ENCODE assay signal across 24 mouse cellular contexts in the genomic region with DNA sequence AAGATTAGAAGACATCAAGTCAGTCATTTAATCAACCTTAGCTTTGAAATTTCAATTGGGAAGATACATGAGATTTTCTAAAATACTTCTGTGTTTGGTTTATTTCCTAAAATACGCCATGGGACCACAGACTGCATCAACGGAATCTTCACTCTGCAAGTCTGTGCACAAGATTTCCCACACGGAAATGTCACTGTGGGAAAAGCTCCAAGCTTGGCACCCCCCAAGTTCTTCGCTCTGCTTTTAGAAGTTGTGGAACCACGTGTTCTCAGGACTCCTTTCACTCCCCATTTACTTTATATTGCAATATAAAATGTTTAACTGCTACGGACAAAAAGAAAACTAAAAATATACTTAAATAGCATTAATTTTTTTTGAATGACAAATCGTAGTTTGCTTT.
"Had no signal": no experiment of that assay in that cellular context is flagged by ENCODE, and none has a peak within 500 bp of the region (broad histone marks: within the 10 kb centered on the region; RNA-seq: fewer than 3 reads in every experiment).

No protein-coding gene starts in this region.

- H3K27me3 ChIP-seq: heart, embryonic 13.5 days; heart, embryonic 15.5 days; hindbrain, embryonic 12.5 days; intestine, embryonic 15.5 days; limb, embryonic 12.5 days had no signal

- H3K9ac ChIP-seq: heart, embryonic 13.5 days; heart, embryonic 15.5 days; hindbrain, embryonic 12.5 days; hindbrain, embryonic 14.5 days; intestine, embryonic 15.5 days; limb, embryonic 12.5 days had no signal

- DNase-seq: gastrocnemius, postnatal 14 days; gastrocnemius, postnatal 36 days; heart, adult 18-20 months; heart, postnatal 14 days; heart, postnatal 36 days; kidney, adult 18-20 months; kidney, adult 8-10 months; kidney, postnatal 10 days; kidney, postnatal 25 days; kidney, postnatal 4 days; liver had no signal

- H3K36me3 ChIP-seq: heart, embryonic 13.5 days; heart, embryonic 15.5 days; hindbrain, embryonic 12.5 days; intestine, embryonic 15.5 days; limb, embryonic 10.5 days; limb, embryonic 12.5 days had no signal

- ATAC-seq: hindbrain, embryonic 16.5 days; inflammation-experienced regulatory T-cells, adult 6 months; intestine, embryonic 15.5 days; intestine, postnatal 0 days had no signal

- H3K4me2 ChIP-seq: heart, embryonic 11.5 days; heart, embryonic 13.5 days; heart, embryonic 15.5 days; hindbrain, embryonic 12.5 days; hindbrain, embryonic 14.5 days; intestine, embryonic 15.5 days; limb, embryonic 12.5 days; liver, embryonic 11.5 days had no signal

- H3K9me3 ChIP-seq: heart, embryonic 13.5 days; heart, embryonic 15.5 days; hindbrain, embryonic 12.5 days; intestine, embryonic 15.5 days; limb, embryonic 10.5 days; limb, embryonic 12.5 days had no signal

- H3K4me1 ChIP-seq: heart, embryonic 13.5 days; heart, embryonic 15.5 days; hindbrain, embryonic 12.5 days; intestine, embryonic 15.5 days; limb, embryonic 10.5 days; limb, embryonic 12.5 days had no signal

- H3K4me3 ChIP-seq: heart, embryonic 13.5 days; heart, embryonic 15.5 days; hindbrain, embryonic 12.5 days; intestine, embryonic 15.5 days; layer of hippocampus, adult 2 months; limb, embryonic 10.5 days; limb, embryonic 12.5 days had no signal

- H3K27ac ChIP-seq: heart, embryonic 13.5 days; heart, embryonic 15.5 days; hindbrain, embryonic 12.5 days; hindbrain, embryonic 14.5 days; intestine, embryonic 15.5 days; layer of hippocampus, adult 2 months; limb, embryonic 10.5 days; limb, embryonic 12.5 days had no signal
